Comparison of ENCODE assay signal across 9 mouse cellular contexts in genomic region chr7:16895511-16895910, GRCm38 (mm10). TPM values are rescaled to one million over a fixed set of nuclear protein-coding genes. Genes with fewer than 3 reads are reported as not detected.
A peak's percentile ranks its signal among the peaks of the same experiment; 100 is the strongest.
DNase-seq lines count a peak whose midpoint lies in the region; ATAC-seq lines count a peak whose summit lies in the region.
"Had no signal": no experiment of that assay in that cellular context is flagged by ENCODE, and none has a peak within 500 bp of the region (broad histone marks: within the 10 kb centered on the region; RNA-seq: fewer than 3 reads in every experiment).

No protein-coding gene starts in this region.

- no peaks in the 10 kb centered on the region for H3K36me3 ChIP-seq in heart, embryonic 14.5 days (ENCODE audit: control insufficient read depth, insufficient read depth, low read length)
- H3K36me3 ChIP-seq in embryonic facial prominence, embryonic 11.5 days (replicated peaks; ENCODE audit: control insufficient read depth, insufficient read depth, low read depth, low read length) = no peaks in the 10 kb centered on the region
- H3K36me3 ChIP-seq in hindbrain, embryonic 15.5 days = no peaks in the 10 kb centered on the region
- no peaks in the 10 kb centered on the region for H3K36me3 ChIP-seq in midbrain, embryonic 12.5 days

- H3K27me3 ChIP-seq in heart, embryonic 14.5 days (ENCODE audit: control insufficient read depth, insufficient read depth, low read length) = peaks cover 36% of the 10 kb centered on the region
- H3K27me3 ChIP-seq in embryonic facial prominence, embryonic 11.5 days (ENCODE audit: control insufficient read depth, insufficient read depth, low read length) = no peaks in the 10 kb centered on the region; the same call in 1 of the 2 replicates
- H3K27me3 ChIP-seq in hindbrain, embryonic 15.5 days = peaks cover 10% of the 10 kb centered on the region; the same call in 1 of the 2 replicates
- peaks cover 52% of the 10 kb centered on the region for H3K27me3 ChIP-seq in midbrain, embryonic 12.5 days

- peaks cover 21 to 25% of the 10 kb centered on the region in 2 experiments for H3K4me1 ChIP-seq in heart, embryonic 14.5 days (ENCODE audit: control insufficient read depth in 2 of 2, insufficient read depth in 2 of 2, low read length in 2 of 2)
- H3K4me1 ChIP-seq in embryonic facial prominence, embryonic 11.5 days (ENCODE audit: control insufficient read depth, insufficient read depth, low read length) = peaks cover 9% of the 10 kb centered on the region
- H3K4me1 ChIP-seq in hindbrain, embryonic 15.5 days (replicated peaks) = peaks cover 33% of the 10 kb centered on the region
- peaks cover 50% of the 10 kb centered on the region for H3K4me1 ChIP-seq in midbrain, embryonic 12.5 days

- intact Hi-C loops in heart, postnatal 25 days (cut with DNase I) = loop anchor here (1.0 to 10.0 kb wide), 2 partner anchors 17 to 151 kb away; no protein-coding TSS in a partner anchor
- intact Hi-C loops in left cerebral cortex, postnatal 25 days (cut with DNase I) = loop anchor here (2.0 to 10.0 kb wide), 2 partner anchors 17 to 151 kb away; no protein-coding TSS in a partner anchor

- WGBS in heart, embryonic 14.5 days = 33% methylated on average over 10 of the region's 10 CpGs
- 30% methylated on average over 10 of the region's 10 CpGs for WGBS in embryonic facial prominence, embryonic 11.5 days
- WGBS in hindbrain, embryonic 15.5 days = 30% methylated on average over 10 of the region's 10 CpGs
- 29% methylated on average over 10 of the region's 10 CpGs for WGBS in midbrain, embryonic 12.5 days

- H3K9ac ChIP-seq in heart, embryonic 14.5 days (ENCODE audit: low read length) = 0 out of 2 replicates have a peak overlapping the region, but pooled peaks have one; percentile 9
- peak overlapping the region; percentile 25; the same call in 1 of the 2 replicates for H3K9ac ChIP-seq in embryonic facial prominence, embryonic 11.5 days (replicated peaks; ENCODE audit: low read length)
- H3K9ac ChIP-seq in hindbrain, embryonic 15.5 days = 0 out of 2 replicates have a peak overlapping the region, but pooled peaks have one; percentile 34
- 0 out of 2 replicates have a peak overlapping the region, but pooled peaks have one; percentile 12 for H3K9ac ChIP-seq in midbrain, embryonic 12.5 days (replicated peaks)

- H3K4me2 ChIP-seq in heart, embryonic 14.5 days (ENCODE audit: low read length) = peak overlapping the region; percentile 47
- H3K4me2 ChIP-seq in embryonic facial prominence, embryonic 11.5 days (ENCODE audit: low read depth, low read length) = peak overlapping the region; percentile 56
- H3K4me2 ChIP-seq in hindbrain, embryonic 15.5 days = peak overlapping the region; percentile 57
- peak overlapping the region; percentile 58 for H3K4me2 ChIP-seq in midbrain, embryonic 12.5 days (replicated peaks)

- no peak for DNase-seq in heart, postnatal 25 days (ENCODE audit: low spot score)
- DNase-seq in embryonic facial prominence, embryonic 11.5 days (ENCODE audit: low spot score) = no peak
- DNase-seq in left cerebral cortex, postnatal 25 days (ENCODE audit: low spot score in 2 of 2) = no peak
- DNase-seq in right cerebral cortex, postnatal 4 days = no peak
- no peak for DNase-seq in thymus, postnatal 4 days

- H3K4me3 ChIP-seq in heart, embryonic 14.5 days (ENCODE audit: control insufficient read depth in 1 of 2, insufficient read depth in 1 of 2, low read depth in 1 of 2, low read length in 2 of 2) = peak overlapping the region in 1 of 2 experiments; percentile 5; a peak in 2 of 4 replicates
- peak overlapping the region; percentile 14; the same call in 1 of the 2 replicates for H3K4me3 ChIP-seq in embryonic facial prominence, embryonic 11.5 days (ENCODE audit: low read depth, low read length)
- H3K4me3 ChIP-seq in hindbrain, embryonic 15.5 days = peak overlapping the region; percentile 18
- peak overlapping the region; percentile 24; the same call in 1 of the 2 replicates for H3K4me3 ChIP-seq in midbrain, embryonic 12.5 days
- H3K4me3 ChIP-seq: erythroblast, embryonic 14.5 days had no signal

- no peaks in the 10 kb centered on the region for H3K9me3 ChIP-seq in heart, embryonic 14.5 days (ENCODE audit: control insufficient read depth, low read length)
- H3K9me3 ChIP-seq in embryonic facial prominence, embryonic 11.5 days (replicated peaks; ENCODE audit: control insufficient read depth, low read length) = no peaks in the 10 kb centered on the region
- H3K9me3 ChIP-seq in hindbrain, embryonic 15.5 days = no peaks in the 10 kb centered on the region
- H3K9me3 ChIP-seq in midbrain, embryonic 12.5 days = no peaks in the 10 kb centered on the region

- ATAC-seq in heart, embryonic 14.5 days (ENCODE audit: insufficient number of reproducible peaks, insufficient read depth, low FRiP score, low read depth) = no peak
- ATAC-seq in embryonic facial prominence, embryonic 11.5 days (replicated peaks; ENCODE audit: insufficient number of reproducible peaks, low FRiP score, low TSS enrichment, low read depth) = no peak
- ATAC-seq in hindbrain, embryonic 15.5 days (ENCODE audit: low FRiP score, low read depth) = no peak
- no peak for ATAC-seq in midbrain, embryonic 12.5 days (ENCODE audit: low FRiP score, low read depth)

- H3K27ac ChIP-seq in heart, embryonic 14.5 days (replicated peaks in 1 of 2; ENCODE audit: control insufficient read depth in 1 of 2, insufficient read depth in 1 of 2, low read depth in 2 of 2, low read length in 2 of 2) = no peak overlapping the region
- no peak overlapping the region for H3K27ac ChIP-seq in embryonic facial prominence, embryonic 11.5 days (replicated peaks; ENCODE audit: low read depth, low read length)
- no peak overlapping the region for H3K27ac ChIP-seq in hindbrain, embryonic 15.5 days (replicated peaks)
- 0 out of 2 replicates have a peak overlapping the region, but pooled peaks have one; percentile 40 for H3K27ac ChIP-seq in midbrain, embryonic 12.5 days (replicated peaks)

RNA-seq across cellular contexts. Expression of gene Gng8, which starts 3.9 kb away (rescaled TPM):
- 4.2 and 6.9 TPM in 2 replicates for polyA plus RNA-seq in heart, embryonic 14.5 days (2014; fragmentation: Nextera tagmentation; extraction: Ambion mirVana)
- under 1 TPM; 0.45 to 0.86 TPM for total RNA-seq in heart, postnatal 25 days (2021)
- 16.0 and 19.8 TPM in 2 replicates for polyA plus RNA-seq in embryonic facial prominence, embryonic 11.5 days (2014; fragmentation: Nextera tagmentation; extraction: Ambion mirVana)
- 1.3 and 5.3 TPM in 2 replicates for polyA plus RNA-seq in hindbrain, embryonic 15.5 days (2015; fragmentation: Nextera tagmentation; extraction: Ambion mirVana)
- 12.1 and 26.0 TPM in 2 replicates for polyA plus RNA-seq in midbrain, embryonic 12.5 days (2016; fragmentation: Nextera tagmentation; extraction: Ambion mirVana)
- 1 to 10 TPM; 2.5 to 4.0 TPM for total RNA-seq in left cerebral cortex, postnatal 25 days (2021)
- polyA plus RNA-seq: erythroblast, embryonic 14.5 days had no signal

RNA-seq across cellular contexts. Expression of gene Ptgir, which starts 10.8 kb away (rescaled TPM):
- 0.38 and 0.57 TPM in 2 replicates for polyA plus RNA-seq in heart, embryonic 14.5 days (2014; fragmentation: Nextera tagmentation; extraction: Ambion mirVana)
- 1 to 10 TPM; 2.1 to 3.1 TPM for total RNA-seq in heart, postnatal 25 days (2021)
- 0.87 and 1.1 TPM in 2 replicates for polyA plus RNA-seq in embryonic facial prominence, embryonic 11.5 days (2014; fragmentation: Nextera tagmentation; extraction: Ambion mirVana)
- polyA plus RNA-seq in hindbrain, embryonic 15.5 days (2015; fragmentation: Nextera tagmentation; extraction: Ambion mirVana) = 0.13 and 0.52 TPM in 2 replicates
- polyA plus RNA-seq in midbrain, embryonic 12.5 days (2016; fragmentation: Nextera tagmentation; extraction: Ambion mirVana) = 1.1 and 1.2 TPM in 2 replicates
- total RNA-seq in left cerebral cortex, postnatal 25 days (2021) = under 1 TPM; 0.14 to 0.16 TPM

RNA-seq across cellular contexts. Expression of gene Dact3, which starts 20.4 kb away (rescaled TPM):
- polyA plus RNA-seq in heart, embryonic 14.5 days (2014; fragmentation: Nextera tagmentation; extraction: Ambion mirVana) = 13.2 and 13.8 TPM in 2 replicates
- 10 to 100 TPM; 15.2 to 17.4 TPM for total RNA-seq in heart, postnatal 25 days (2021)
- polyA plus RNA-seq in embryonic facial prominence, embryonic 11.5 days (2014; fragmentation: Nextera tagmentation; extraction: Ambion mirVana) = 11.5 and 12.2 TPM in 2 replicates
- polyA plus RNA-seq in hindbrain, embryonic 15.5 days (2015; fragmentation: Nextera tagmentation; extraction: Ambion mirVana) = 5.1 and 5.6 TPM in 2 replicates
- 4.7 and 6.2 TPM in 2 replicates for polyA plus RNA-seq in midbrain, embryonic 12.5 days (2016; fragmentation: Nextera tagmentation; extraction: Ambion mirVana)
- 100 to 1,000 TPM; 176 to 184 TPM for total RNA-seq in left cerebral cortex, postnatal 25 days (2021)

RNA-seq across cellular contexts. Expression of gene Calm3, which starts 28.4 kb away (rescaled TPM):
- polyA plus RNA-seq in heart, embryonic 14.5 days (2014; fragmentation: Nextera tagmentation; extraction: Ambion mirVana) = 119 and 152 TPM in 2 replicates
- total RNA-seq in heart, postnatal 25 days (2021) = 100 to 1,000 TPM; 196 to 203 TPM
- polyA plus RNA-seq in embryonic facial prominence, embryonic 11.5 days (2014; fragmentation: Nextera tagmentation; extraction: Ambion mirVana) = 227 and 237 TPM in 2 replicates
- 382 and 391 TPM in 2 replicates for polyA plus RNA-seq in hindbrain, embryonic 15.5 days (2015; fragmentation: Nextera tagmentation; extraction: Ambion mirVana)
- polyA plus RNA-seq in midbrain, embryonic 12.5 days (2016; fragmentation: Nextera tagmentation; extraction: Ambion mirVana) = 223 and 224 TPM in 2 replicates
- total RNA-seq in left cerebral cortex, postnatal 25 days (2021) = 1,000 to 10,000 TPM; 1,837 to 1,919 TPM

RNA-seq across cellular contexts. Expression of gene Pnmal2, which starts 49.0 kb away (rescaled TPM):
- 2.8 TPM in 2 replicates for polyA plus RNA-seq in heart, embryonic 14.5 days (2014; fragmentation: Nextera tagmentation; extraction: Ambion mirVana)
- total RNA-seq in heart, postnatal 25 days (2021) = 1 to 10 TPM; 3.7 to 4.1 TPM
- polyA plus RNA-seq in embryonic facial prominence, embryonic 11.5 days (2014; fragmentation: Nextera tagmentation; extraction: Ambion mirVana) = 3.7 and 4.2 TPM in 2 replicates
- 142 and 150 TPM in 2 replicates for polyA plus RNA-seq in hindbrain, embryonic 15.5 days (2015; fragmentation: Nextera tagmentation; extraction: Ambion mirVana)
- polyA plus RNA-seq in midbrain, embryonic 12.5 days (2016; fragmentation: Nextera tagmentation; extraction: Ambion mirVana) = 49.3 and 55.3 TPM in 2 replicates
- 100 to 1,000 TPM; 268 to 274 TPM for total RNA-seq in left cerebral cortex, postnatal 25 days (2021)
- polyA plus RNA-seq: erythroblast, embryonic 14.5 days had no signal
